Mouse (Mus musculus) Patski (cell line): ENCODE results near the gene Epb41. TPM values are rescaled to one million over a fixed set of nuclear protein-coding genes. Genes with fewer than 3 reads are reported as not detected.

Experiments used
- ATAC-seq: fragments of 100-300 bp; one replicate; pipeline ENCODE4 v1.8.0; 2021
- CTCF ChIA-PET: fragments of 350-600 bp; sonication (Branson Sonifier 250); formaldehyde crosslinking; loops from one replicate; lab custom pipeline; 2022; ENCODE audit warnings: inconsistent platforms; lab: Charles Lee
- POLR2A ChIA-PET: fragments of 350-600 bp; sonication (Branson Sonifier 250); formaldehyde crosslinking; loops from one replicate; lab custom pipeline; 2022; ENCODE audit warnings: antibody characterized with exemption, inconsistent platforms; lab: Charles Lee
- DNase-seq: peaks from one replicate; pipeline ENCODE4 v3.0.0-alpha.2; 2011; ENCODE audit warnings: low read depth, low spot score
- H3K27me3 ChIP-seq: fragments of 371-371 bp; one replicate; pipeline ENCODE4 v1.5.1; 2021
- CTCF ChIP-seq: fragments of 100-300 bp; IDR thresholded peaks from one replicate; pipeline ENCODE4 v1.5.1; 2021
- in situ Hi-C: fragments of 300-500 bp; cut with MboI; formaldehyde crosslinking; loops from 3 replicates; pipeline ENCODE4 v1.11.1; 2018; ENCODE audit warnings: low pct_unique_long_range_greater_than_20kb, mixed read lengths
- polyA plus RNA-seq: library from polyadenylated mRNA; unstranded; gene quantifications from one replicate; pipeline ENCODE4 v1.2.3, GENCODE M21; 2021

The Epb41 gene
- polyA plus RNA-seq, 1 experiment from 2014 or later = 53.5 TPM

GRCm38 (mm10) chr4:131881306-131881705 is 193.8 kb downstream of the Epb41 start:
- no peaks in the 10 kb centered on the region for H3K27me3 ChIP-seq
- ChIA-PET POLR2A (interaction anchor here (0.6 to 1.2 kb wide), 2 partner anchors 9 to 11 kb away, joined by 3 to 5 read pairs; no protein-coding TSS in a partner anchor), CTCF (interaction anchor here (1.2 to 1.3 kb wide), 2 partner anchors 16 to 49 kb away, joined by 3 read pairs; no protein-coding TSS in a partner anchor)
- ATAC-seq (no peak), DNase-seq (no peak)
- no peak for TF ChIP-seq CTCF
- in situ Hi-C loops = no loop called here

DNA sequence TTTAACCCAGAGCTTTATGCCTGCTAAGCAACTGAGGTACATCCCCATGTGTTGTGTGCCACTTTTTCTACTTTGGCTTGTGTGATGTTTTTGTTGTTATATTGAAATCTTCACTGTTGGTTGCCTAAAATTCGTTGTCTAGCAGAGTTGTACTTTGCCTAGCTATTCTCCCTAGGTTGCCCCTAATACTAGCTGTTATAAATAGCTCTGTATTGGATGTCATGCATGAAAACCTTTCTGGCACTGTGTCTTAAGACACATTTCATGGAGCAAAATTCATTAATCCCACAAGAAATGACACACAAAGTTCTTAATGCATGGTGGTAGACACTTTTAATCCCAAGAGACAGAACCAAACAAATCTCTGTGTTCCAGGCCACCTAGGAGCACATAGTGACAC is 195.4 kb downstream of the Epb41 start:
- CTCF ChIA-PET = no interaction called here
- POLR2A ChIA-PET = interaction anchor here (0.8 kb wide), 1 partner anchor 14 kb away, joined by 3 read pairs; no protein-coding TSS in a partner anchor
- ATAC-seq = no peak
- H3K27me3 ChIP-seq = no peaks in the 10 kb centered on the region
- in situ Hi-C loops = no loop called here
- no peak for DNase-seq
- no peak for TF ChIP-seq CTCF

DNA sequence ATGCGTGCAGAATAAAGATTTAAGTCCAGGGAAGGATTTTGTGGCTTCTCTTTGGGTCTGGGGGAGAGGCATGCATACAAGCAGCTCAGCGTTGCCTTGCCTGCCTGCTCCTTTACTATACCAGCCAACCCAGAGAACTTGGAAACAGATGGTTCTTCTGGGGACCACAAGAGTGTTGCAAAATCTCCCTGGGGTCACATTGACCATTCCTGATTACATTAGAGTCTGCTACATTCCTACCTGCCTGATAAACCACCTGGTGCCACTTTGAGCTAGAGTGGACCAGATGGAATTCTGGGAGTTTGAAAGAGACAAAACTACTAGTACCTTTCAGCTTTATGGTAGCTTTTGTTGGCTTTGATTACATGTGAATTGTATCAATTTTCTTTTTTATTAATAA is 198.3 kb downstream of the Epb41 start:
- in situ Hi-C loops = no loop called here
- ChIA-PET POLR2A (interaction anchor here (0.6 kb wide), 1 partner anchor 21 kb away, joined by 8 read pairs; no protein-coding TSS in a partner anchor), CTCF (no interaction called here)
- H3K27me3 ChIP-seq = no peaks in the 10 kb centered on the region
- ATAC-seq = no peak
- TF ChIP-seq CTCF = no peak
- no peak for DNase-seq

DNA sequence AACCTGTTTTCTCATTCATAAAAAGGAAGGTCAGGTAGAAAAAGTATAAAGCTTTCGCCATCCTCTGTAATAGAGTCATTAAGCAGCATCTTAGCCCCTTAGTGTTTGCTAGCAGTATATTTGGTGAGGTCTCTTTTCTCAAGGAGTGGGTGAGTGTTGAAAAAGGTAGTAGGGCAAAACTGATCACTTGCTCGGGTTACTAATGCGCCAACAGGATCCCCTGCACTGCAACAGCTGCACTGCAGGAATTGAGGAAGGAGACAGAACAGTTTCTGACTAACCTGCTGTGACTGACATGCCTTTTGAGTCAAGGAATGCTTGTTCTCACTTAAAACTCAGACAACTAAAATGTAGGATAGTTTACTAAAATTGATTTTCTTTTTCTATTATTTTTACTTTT is 199.9 kb downstream of the Epb41 start:
- CTCF ChIA-PET = no interaction called here
- no peak for ATAC-seq
- TF ChIP-seq CTCF = no peak

GRCm38 (mm10) chr4:131874567-131874966 is 200.6 kb downstream of the Epb41 start:
- POLR2A ChIA-PET = no interaction called here
- in situ Hi-C loops = no loop called here
- TF ChIP-seq CTCF = no peak
- CTCF ChIA-PET = no interaction called here
- no peaks in the 10 kb centered on the region for H3K27me3 ChIP-seq
- DNase-seq (no peak), ATAC-seq (no peak)

More for the DNA sequence above, 199.9 kb downstream of the Epb41 start:
- no peak for DNase-seq
- no peaks in the 10 kb centered on the region for H3K27me3 ChIP-seq
- in situ Hi-C loops = no loop called here
- POLR2A ChIA-PET = no interaction called here

GRCm38 (mm10) chr4:131874169-131874536 is 201.0 kb downstream of the Epb41 start:
- no peak for TF ChIP-seq CTCF
- ChIA-PET POLR2A (no interaction called here), CTCF (no interaction called here)
- ATAC-seq = no peak
- H3K27me3 ChIP-seq = no peaks in the 10 kb centered on the region
- in situ Hi-C loops = no loop called here
- DNase-seq = no peak

Other genes with a start within 250 kb of the Epb41 start
- 0.63 TPM for gene Ptpru, start 237.0 kb downstream of the Epb41 start, polyA plus RNA-seq
- gene Mecr, start 231.9 kb downstream of the Epb41 start, polyA plus RNA-seq = 17.0 TPM
- 49.5 TPM for gene Srsf4, start 201.7 kb downstream of the Epb41 start, polyA plus RNA-seq
- not detected for gene Tmem200b, start 153.6 kb downstream of the Epb41 start, polyA plus RNA-seq
- gene Gm10300, start 624 bp downstream of the Epb41 start, polyA plus RNA-seq = 0.21 TPM
- not detected for gene Oprd1, start 69.2 kb upstream of the Epb41 start, polyA plus RNA-seq
- 35.5 TPM for gene Ythdf2, start 137.0 kb upstream of the Epb41 start, polyA plus RNA-seq
- gene Gmeb1, start 186.3 kb upstream of the Epb41 start, polyA plus RNA-seq = 14.0 TPM
- 19.1 TPM for gene Taf12, start 199.1 kb upstream of the Epb41 start, polyA plus RNA-seq
- gene Rab42, start 228.1 kb upstream of the Epb41 start, polyA plus RNA-seq = not detected